Mouse (Mus musculus) adrenal gland (tissue): ENCODE measurements around the gene Palm.

Experiments
- intact Hi-C: fragments of 180-260 bp; cut with DNase I; formaldehyde crosslinking; loops from one replicate; pipeline ENCODE4 v1.15.1; 2025

Gene Palm

GRCm38 (mm10) chr10:79794491-79794931, 1.1 kb downstream of the Palm start:
- intact Hi-C loops = no loop called here

- intact Hi-C loops = no loop called here
Observed at GRCm38 (mm10) chr10:79795905-79796304, 2.5 kb downstream of the Palm start.

DNA sequence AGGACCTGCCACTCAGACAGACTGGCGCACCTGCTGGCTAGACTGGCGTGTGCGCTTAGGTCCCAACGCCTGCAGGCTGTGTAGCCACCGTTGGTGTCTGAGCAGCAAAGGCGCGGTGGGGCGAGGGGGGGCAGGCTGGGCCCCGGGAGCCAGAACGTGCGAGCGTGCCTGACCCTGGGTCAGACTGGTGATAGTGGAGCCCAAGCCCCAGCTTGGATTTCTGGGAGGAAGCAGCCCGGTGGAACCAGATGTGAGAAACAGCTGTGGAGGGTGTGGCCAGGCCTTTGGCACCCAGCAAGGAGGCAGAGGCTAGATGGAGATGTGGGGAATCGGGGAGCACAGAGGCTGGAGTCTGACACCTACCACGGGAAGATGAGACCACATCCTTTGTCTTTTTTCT, 4.0 kb downstream of the Palm start:
- intact Hi-C loops = no loop called here

- intact Hi-C loops = no loop called here
Observed at GRCm38 (mm10) chr10:79798289-79798928, 5.0 kb downstream of the Palm start.

GRCm38 (mm10) chr10:79800508-79800907, 7.1 kb downstream of the Palm start:
- intact Hi-C loops = no loop called here

DNA sequence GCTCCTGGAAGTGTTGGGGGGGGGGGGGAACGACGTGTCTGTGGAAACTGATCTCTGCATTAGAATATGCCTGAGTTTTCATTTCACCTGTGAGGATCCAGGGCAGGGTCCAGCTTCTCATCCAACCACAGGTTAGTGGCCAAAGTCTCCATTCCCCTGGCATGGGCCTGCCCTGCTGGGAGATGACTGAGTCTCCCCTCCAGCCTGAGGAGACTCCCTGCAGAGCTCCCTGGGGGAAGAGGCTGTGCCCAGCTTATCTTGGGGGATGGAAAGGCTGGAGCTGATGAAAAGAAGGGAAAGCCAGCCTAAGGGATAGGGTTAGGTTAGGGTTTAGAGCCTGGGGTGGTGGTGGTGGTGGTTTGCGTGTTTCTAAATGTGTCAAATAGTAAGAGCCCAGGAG, 8.5 kb downstream of the Palm start:
- intact Hi-C loops = no loop called here

DNA sequence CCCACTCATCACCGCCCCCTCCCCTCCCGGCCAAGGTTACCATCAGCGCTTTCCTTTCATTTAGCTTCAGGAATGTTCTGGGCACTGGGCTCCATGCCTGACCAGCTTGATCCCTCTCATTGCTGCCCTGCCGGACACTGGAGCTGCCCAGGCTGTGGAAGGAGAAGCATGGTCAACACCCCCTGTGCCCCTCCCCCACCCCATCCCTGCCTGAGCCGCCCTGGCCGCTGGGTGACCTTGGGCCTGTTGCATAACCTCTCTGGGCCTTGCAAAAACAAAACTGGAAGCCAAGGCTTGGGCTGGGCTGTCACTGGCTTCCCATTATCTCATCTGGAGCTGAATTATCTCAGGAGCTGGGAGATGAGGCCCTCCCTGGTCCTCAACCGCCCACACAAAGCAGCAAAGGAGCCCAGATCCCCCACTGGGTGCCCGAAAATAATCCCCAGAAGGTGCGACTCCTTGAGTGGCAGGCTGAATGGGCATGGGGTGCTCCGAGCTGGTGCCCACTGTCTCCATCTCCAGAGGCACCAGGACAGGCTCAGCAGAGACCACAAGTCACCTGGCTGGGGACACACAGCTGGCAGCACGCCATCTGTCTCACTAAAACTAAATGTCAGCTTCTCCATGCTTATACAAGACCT, 9.1 kb downstream of the Palm start:
- intact Hi-C loops = no loop called here

GRCm38 (mm10) chr10:79803716-79804323, 10.4 kb downstream of the Palm start:
- intact Hi-C loops = no loop called here

DNA sequence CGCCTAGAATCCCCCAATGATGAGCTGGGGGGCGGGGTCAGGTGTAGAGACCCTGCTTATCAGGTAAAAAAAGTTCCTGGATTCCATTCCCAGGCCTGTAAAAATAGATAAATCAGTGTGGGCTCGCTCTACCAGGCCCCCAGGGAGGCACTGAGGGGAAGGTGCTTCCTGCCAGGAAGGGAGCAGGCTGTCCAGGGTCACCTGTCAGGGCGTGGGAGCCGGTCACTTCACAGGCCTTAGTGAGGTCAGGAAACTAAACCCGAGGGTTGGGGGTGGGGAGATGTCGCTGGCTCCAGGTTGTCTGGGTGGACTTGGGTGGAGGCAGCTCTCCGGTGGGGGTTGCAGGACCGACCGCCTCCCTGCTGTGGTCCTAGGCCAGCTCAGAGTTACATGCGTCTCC, 12.3 kb downstream of the Palm start:
- intact Hi-C loops = no loop called here

DNA sequence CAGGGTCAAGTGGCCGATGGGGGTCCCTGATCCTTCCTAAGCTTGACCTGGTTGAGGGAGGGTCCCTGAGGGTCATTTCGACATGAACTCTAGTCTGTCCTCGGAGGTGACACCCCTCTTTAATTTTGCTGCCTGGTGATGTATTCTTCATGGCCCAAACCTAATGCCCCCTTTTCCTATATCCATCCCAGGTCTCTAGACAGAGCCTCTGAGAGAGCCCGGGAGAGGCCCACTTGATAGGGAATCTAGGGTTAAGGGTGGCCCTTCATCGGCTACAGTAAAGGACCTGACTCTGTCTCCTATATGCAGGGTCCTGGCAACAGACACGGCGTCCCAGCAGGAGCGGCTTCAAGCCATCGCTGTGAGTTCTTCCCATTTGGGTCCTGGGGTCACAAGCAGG, 13.0 kb downstream of the Palm start:
- intact Hi-C loops = no loop called here

DNA sequence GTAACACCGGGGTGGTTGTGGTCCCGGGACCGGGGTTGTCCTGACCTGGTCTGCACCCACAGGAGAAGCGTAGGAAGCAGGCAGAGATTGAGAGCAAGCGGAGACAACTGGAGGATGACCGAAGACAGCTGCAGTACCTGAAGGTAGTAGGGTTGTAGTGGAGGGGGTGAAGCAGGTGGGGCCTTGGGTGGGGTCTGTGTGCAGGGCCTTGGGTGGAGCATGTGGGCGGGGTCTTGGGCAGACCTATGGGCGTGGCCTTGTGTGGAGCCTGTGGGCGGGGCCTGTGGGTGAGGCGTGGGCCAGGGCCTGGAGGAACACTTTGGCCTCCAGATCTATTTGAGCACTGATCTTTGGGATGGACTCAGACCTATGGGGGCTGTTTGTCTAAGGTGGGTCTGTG, 13.6 kb downstream of the Palm start:
- intact Hi-C loops = no loop called here

DNA sequence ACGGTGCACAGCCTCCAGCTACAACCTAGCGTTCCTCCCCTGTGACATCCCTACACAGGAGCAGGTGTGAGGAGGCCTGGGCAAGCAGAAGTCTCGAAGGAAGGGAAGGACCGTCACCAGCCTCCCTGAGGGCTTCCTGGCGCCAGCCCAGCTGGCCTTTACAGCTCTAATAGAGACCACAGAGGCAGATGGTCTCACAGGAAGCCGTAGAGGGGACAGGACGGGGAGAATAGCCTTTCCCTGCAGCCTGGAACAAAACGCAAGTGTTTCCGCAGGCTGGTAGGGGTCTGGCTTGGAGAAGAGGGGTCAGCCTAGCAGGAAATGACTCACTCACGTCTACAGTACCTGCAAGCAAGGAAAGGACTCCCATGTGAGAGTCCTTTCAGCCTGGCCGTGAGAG, 14.5 kb downstream of the Palm start:
- intact Hi-C loops = no loop called here

GRCm38 (mm10) chr10:79808728-79809127, 15.4 kb downstream of the Palm start:
- intact Hi-C loops = no loop called here

- intact Hi-C loops = loop anchor here (1.0 to 5.0 kb wide), 2 partner anchors 19 to 40 kb away; partner anchors contain the start of gene Palm
Observed at GRCm38 (mm10) chr10:79811736-79812637, 18.6 kb downstream of the Palm start.

DNA sequence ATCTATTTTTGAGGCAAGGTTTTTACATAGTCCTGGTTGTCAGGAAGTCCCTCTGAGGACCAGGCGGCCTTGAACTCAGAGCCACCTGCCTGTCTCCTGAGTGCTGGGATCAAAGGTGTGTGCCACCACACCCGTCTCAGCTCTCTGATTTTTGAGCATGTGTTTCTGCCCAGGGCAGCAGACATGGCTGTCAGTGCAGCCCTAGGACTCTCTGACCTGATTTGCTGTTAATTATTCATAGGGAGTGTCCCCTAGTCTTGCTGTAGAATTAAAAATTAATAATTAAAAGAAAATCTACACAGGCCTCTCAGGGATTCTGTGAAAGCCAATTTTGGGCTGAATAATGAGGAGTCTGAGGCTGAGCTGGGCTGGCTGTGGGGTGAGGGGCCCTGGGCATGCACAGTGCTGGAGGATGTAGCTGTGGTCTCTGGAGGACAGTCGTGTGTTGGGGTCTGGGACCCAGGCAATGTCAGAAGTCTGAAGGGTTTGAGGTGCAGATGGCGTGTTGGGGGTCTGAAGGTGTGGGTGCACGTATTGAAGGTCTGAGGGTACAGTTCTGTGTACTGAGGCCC, 21.0 kb downstream of the Palm start:
- intact Hi-C loops = loop anchor here (5.0 kb wide), 1 partner anchor 42 kb away; no protein-coding TSS in a partner anchor

GRCm38 (mm10) chr10:79815671-79816494, 22.5 kb downstream of the Palm start:
- intact Hi-C loops = no loop called here

DNA sequence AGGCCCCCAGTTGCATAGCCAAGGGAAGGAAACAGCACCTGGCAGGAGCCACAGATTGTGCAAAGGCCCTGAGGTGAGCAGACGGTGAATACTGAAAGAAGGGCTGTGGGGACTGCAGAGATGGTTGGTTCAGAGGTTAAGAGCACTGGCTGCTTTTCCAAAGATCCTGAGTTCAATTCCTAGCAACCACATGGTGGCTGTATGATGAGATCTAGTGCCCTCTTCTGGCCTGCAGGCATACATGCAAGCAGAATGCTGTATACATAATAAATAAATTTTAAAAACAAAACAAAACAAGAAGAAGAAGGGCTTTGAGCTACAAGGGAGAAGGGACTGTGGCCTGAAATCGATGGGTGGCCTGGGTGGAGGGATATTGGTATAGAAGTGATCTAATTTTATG, 23.7 kb downstream of the Palm start:
- intact Hi-C loops = no loop called here

GRCm38 (mm10) chr10:79818225-79818624, 24.9 kb downstream of the Palm start:
- intact Hi-C loops = no loop called here

DNA sequence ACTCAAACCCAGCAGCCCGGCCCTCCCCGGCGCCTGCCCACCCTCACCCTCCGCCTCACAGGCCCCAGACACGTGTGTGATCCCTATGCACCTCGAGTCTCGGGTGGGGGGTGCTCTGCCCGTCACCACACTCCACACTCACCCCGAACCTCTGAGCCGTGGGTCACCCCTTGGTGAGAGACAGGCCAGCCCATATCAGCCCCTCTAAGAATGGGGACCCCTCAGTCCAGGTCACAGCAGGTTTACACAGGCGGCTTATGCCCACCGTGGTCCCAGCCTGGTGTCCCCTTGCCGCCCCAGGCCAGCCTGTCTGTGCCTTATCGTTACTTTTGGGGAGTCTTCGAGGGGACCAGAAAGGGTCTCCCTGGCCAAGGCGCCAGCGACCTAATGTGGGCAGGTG, 26.2 kb downstream of the Palm start:
- intact Hi-C loops = loop anchor here (5.0 kb wide), 1 partner anchor 37 kb away; no protein-coding TSS in a partner anchor

DNA sequence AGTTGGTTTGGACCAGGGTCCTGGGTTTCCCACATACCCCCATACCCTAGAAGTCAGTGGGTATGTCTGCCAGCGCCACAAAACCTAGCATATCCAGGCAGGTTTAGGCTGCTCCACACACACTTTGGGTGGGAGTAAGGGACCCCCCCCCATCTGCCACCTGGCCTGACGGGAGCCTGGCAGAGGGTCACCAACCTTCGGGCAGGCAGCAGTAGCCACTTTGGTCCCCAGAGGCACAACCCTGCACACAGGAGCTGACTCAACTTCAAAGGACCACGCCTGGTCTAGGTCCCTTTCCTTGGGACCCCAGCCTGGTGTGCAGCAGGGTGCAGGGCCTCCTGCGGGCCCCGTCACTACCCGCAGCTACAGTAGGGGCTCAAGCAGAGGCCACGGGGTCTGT, 26.9 kb downstream of the Palm start:
- intact Hi-C loops = loop anchor here (5.0 kb wide), 1 partner anchor 38 kb away; no protein-coding TSS in a partner anchor
